Mouse (Mus musculus): ENCODE measurements at regions not wholly inside any gene's neighbourhood (a gene's known extent, or its start where the extent isn't known, plus 50 kb on each side); places are given as distances from the start of the nearest gene placed in this dataset.

DNA sequence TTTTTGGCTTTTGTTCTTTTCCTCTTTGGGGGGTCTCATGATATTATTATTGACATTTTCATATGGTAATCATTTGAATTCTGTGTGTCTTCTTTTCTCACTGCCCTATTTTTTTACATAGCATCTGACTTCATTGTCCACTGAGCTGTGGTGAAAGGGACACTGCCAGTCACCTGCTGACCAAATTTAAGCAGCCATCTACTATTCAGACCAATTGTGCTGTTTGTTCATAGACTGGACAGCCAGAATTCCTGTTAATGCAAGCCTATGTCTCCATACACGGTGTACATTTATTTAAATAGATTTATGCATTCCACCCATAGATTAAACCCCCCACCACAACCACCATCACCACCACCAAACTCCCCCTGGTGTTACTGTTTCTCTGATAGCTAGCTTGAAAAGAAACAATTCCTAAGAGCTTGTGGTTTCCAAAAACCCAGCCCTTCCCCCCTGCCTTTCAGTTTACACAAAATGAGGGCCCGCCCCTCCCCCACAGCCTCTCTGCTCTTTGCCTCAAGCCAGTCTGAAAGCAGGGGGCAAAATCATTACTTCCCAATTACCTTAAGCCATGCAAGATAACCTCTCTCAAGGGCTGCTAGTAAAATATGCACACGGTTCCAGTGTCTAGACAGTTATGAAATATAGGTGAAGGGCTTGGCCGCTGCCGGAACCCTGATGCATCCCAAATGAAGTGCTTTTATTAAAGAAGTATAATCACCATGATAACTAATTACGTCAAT, 390.8 kb upstream of the Cited2 start:
- H3K9me3 ChIP-seq (ENCODE audit: control insufficient read depth, low read length) = no peaks in the 10 kb centered on the region
- peak overlapping the region; percentile 40; the same call in 1 of the 2 replicates for H3K4me3 ChIP-seq (ENCODE audit: low read length)
- no peaks in the 10 kb centered on the region for H3K27me3 ChIP-seq (replicated peaks; ENCODE audit: control insufficient read depth, insufficient read depth, low read length)
- peak overlapping the region; percentile 62 for H3K4me2 ChIP-seq (ENCODE audit: low read length)
- WGBS = 16% methylated on average over 6 of the region's 6 CpGs
- H3K27ac ChIP-seq (ENCODE audit: low read depth, low read length) = peak overlapping the region; percentile 84
- H3K4me1 ChIP-seq (ENCODE audit: control insufficient read depth, insufficient read depth, low read depth, low read length) = peaks cover 23% of the 10 kb centered on the region
- peak; percentile 50 for ATAC-seq
- no peak overlapping the region; the same call in 1 of the 2 replicates for H3K9ac ChIP-seq (ENCODE audit: low read depth, low read length)
- no peaks in the 10 kb centered on the region for H3K36me3 ChIP-seq (ENCODE audit: control insufficient read depth, insufficient read depth, low read length)

DNA sequence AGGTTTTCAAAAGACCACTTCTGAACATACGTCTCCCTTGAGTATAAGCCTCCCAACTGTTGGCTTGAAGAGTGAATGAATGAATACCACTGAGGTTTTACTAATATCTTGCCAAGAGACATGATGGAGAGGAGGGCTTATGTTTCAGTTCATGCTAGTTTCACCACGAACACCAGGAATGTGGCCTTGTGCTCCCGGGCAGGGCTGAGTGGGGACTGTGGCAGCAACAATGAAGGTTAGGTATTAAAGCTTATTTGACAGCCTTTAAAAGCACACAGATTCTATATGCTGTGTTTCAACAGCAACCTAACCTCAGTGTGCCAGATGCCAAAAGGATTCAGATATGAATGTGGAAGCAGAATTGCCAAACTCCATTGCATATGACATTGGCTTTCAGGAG, 390.0 kb upstream of the Cited2 start:
- no peak overlapping the region; the same call in 1 of the 2 replicates for H3K9ac ChIP-seq (ENCODE audit: low read depth, low read length)
- H3K4me2 ChIP-seq (ENCODE audit: low read length) = no peak overlapping the region
- 34% methylated on average over 3 of the region's 3 CpGs for whole genome bisulfite sequencing
- no peaks in the 10 kb centered on the region for H3K36me3 ChIP-seq (ENCODE audit: control insufficient read depth, insufficient read depth, low read length)
- ATAC-seq = no peak
- H3K4me3 ChIP-seq (ENCODE audit: low read length) = no peak overlapping the region
- no peaks in the 10 kb centered on the region for H3K9me3 ChIP-seq (ENCODE audit: control insufficient read depth, low read length)
- H3K27me3 ChIP-seq (replicated peaks; ENCODE audit: control insufficient read depth, insufficient read depth, low read length) = no peaks in the 10 kb centered on the region
- H3K4me1 ChIP-seq (ENCODE audit: control insufficient read depth, insufficient read depth, low read depth, low read length) = peaks cover 23% of the 10 kb centered on the region
- H3K27ac ChIP-seq (ENCODE audit: low read depth, low read length) = peak overlapping the region; percentile 23; the same call in 1 of the 2 replicates

DNA sequence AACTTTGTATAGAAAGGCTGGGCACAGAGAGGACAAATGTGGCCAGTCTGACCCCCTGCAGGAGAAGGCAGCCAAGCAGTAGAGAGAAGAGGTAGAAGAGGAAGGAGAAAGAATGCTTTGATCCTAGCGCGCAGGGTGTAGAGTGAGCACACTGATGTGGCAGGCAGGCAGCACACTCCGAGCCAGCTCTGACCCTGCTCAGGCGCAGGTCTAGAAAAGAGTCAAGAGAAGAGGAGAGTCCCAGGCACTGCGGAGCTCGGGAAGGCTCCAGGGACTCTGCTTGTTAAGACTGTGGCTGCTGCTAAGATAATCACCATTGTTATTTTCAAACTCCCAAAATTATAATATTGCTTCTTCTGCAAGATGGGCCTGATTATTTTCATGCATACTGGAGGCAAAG, 389.3 kb upstream of the Cited2 start:
- Histone ChIP-seq H3K9ac (ENCODE audit: low read depth, low read length) (no peak overlapping the region), H3K27me3 (replicated peaks; ENCODE audit: control insufficient read depth, insufficient read depth, low read length) (no peaks in the 10 kb centered on the region), H3K9me3 (ENCODE audit: control insufficient read depth, low read length) (no peaks in the 10 kb centered on the region), H3K4me2 (ENCODE audit: low read length) (no peak overlapping the region), H3K4me3 (ENCODE audit: low read length) (no peak overlapping the region), H3K36me3 (ENCODE audit: control insufficient read depth, insufficient read depth, low read length) (no peaks in the 10 kb centered on the region), H3K4me1 (ENCODE audit: control insufficient read depth, insufficient read depth, low read depth, low read length) (peaks cover 23% of the 10 kb centered on the region), H3K27ac (ENCODE audit: low read depth, low read length) (no peak overlapping the region)
- 10% methylated on average over 6 of the region's 6 CpGs for WGBS
- no peak for ATAC-seq

DNA sequence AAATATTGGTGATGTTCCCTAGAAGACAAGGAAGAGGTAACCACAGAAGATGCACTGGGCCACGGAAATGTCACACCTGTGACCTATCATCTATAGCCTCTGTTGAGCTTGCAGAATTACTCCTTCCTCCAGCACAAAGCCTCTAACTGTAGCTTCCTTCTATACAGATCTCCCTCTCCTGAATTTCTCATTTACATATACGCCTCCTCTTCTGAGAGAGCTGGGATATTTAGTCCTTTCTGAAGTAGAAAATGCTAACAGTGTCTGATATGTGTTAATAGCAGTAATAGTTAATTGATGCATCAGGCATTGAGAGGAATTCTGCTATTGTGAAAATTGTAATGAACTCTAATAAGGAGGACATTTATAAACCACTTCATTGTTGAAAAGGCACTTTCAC, 385.8 kb upstream of the Cited2 start:
- Histone ChIP-seq H3K36me3 (ENCODE audit: control insufficient read depth, insufficient read depth, low read length) (no peaks in the 10 kb centered on the region), H3K27ac (ENCODE audit: low read depth, low read length) (no peak overlapping the region), H3K9ac (ENCODE audit: low read depth, low read length) (no peak overlapping the region), H3K27me3 (replicated peaks; ENCODE audit: control insufficient read depth, insufficient read depth, low read length) (no peaks in the 10 kb centered on the region), H3K9me3 (ENCODE audit: control insufficient read depth, low read length) (no peaks in the 10 kb centered on the region), H3K4me1 (ENCODE audit: control insufficient read depth, insufficient read depth, low read depth, low read length) (peaks cover 9% of the 10 kb centered on the region), H3K4me2 (ENCODE audit: low read length) (no peak overlapping the region), H3K4me3 (ENCODE audit: low read length) (no peak overlapping the region)
- ATAC-seq = no peak
- WGBS = 91% methylated on average over 2 of the region's 2 CpGs

DNA sequence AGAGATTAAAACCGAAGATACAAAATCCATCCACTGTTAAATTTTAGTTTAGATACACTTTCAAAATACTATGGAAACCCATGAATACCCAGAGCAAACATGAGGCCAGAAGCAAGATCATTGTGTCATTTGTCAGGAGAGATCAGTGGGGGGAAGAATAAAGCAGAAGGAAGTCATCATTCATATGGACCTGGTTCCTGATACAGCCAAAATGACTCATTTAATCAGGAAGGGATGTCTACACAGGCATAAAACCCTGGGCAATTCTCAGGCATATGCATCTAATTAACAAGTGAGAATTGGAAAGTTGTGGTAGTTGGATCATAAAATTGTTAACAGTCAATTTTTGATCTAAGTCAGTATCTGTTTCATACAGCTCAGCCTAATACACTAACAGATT, 379.2 kb upstream of the Cited2 start:
- Histone ChIP-seq H3K36me3 (ENCODE audit: control insufficient read depth, insufficient read depth, low read length) (no peaks in the 10 kb centered on the region), H3K4me2 (ENCODE audit: low read length) (no peak overlapping the region), H3K27me3 (replicated peaks; ENCODE audit: control insufficient read depth, insufficient read depth, low read length) (no peaks in the 10 kb centered on the region), H3K9ac (ENCODE audit: low read depth, low read length) (no peak overlapping the region), H3K4me1 (ENCODE audit: control insufficient read depth, insufficient read depth, low read depth, low read length) (no peaks in the 10 kb centered on the region), H3K9me3 (ENCODE audit: control insufficient read depth, low read length) (no peaks in the 10 kb centered on the region), H3K27ac (ENCODE audit: low read depth, low read length) (no peak overlapping the region), H3K4me3 (ENCODE audit: low read length) (no peak overlapping the region)
- WGBS = 92% methylated on average over 1 of the region's 1 CpGs
- ATAC-seq = no peak

DNA sequence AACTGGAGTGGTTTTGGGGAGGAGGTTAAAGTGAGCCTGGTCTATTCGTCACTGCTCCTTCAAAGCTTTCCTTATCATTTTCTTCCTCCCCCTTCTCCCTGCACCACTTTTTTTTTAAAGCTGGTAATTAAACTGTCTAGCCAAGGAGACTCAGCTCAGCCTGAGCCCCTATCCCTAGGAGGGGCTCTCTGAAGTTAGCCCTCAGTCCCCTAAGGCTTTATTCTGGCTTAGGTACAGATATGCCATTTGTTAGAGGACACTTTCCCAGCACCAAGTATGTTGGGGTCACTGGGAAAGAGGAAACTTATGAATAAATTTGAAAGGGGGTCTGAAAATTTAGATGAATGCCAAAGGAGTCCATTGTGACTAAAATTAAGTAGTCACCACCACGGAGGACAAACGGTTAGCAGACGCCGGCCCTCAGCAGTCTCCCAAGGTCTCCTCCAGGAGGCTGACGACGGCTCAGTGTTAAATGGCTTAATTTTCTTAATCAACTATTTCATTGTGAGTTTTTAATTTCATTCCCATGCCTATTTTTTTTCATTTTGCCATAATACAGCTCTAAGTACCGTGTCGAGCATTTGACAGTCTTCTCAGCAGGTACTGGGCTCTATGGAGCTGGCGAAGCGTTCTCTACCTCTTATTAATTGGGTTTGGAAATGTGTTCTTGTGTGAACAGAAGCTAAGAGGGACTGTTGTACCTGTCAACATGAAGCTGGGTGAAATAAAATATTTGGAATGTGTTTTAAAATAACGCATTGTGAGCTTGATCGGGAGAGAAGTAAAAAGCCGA, 370.6 kb upstream of the Cited2 start:
- Histone ChIP-seq H3K36me3 (ENCODE audit: control insufficient read depth, insufficient read depth, low read length) (no peaks in the 10 kb centered on the region), H3K27me3 (replicated peaks; ENCODE audit: control insufficient read depth, insufficient read depth, low read length) (no peaks in the 10 kb centered on the region), H3K27ac (ENCODE audit: low read depth, low read length) (no peak overlapping the region), H3K9ac (ENCODE audit: low read depth, low read length) (no peak overlapping the region), H3K4me1 (ENCODE audit: control insufficient read depth, insufficient read depth, low read depth, low read length) (peaks cover 4% of the 10 kb centered on the region), H3K4me2 (ENCODE audit: low read length) (no peak overlapping the region), H3K4me3 (ENCODE audit: low read length) (no peak overlapping the region), H3K9me3 (ENCODE audit: control insufficient read depth, low read length) (no peaks in the 10 kb centered on the region)
- ATAC-seq = peak; percentile 87
- 47% methylated on average over 14 of the region's 14 CpGs for WGBS

DNA sequence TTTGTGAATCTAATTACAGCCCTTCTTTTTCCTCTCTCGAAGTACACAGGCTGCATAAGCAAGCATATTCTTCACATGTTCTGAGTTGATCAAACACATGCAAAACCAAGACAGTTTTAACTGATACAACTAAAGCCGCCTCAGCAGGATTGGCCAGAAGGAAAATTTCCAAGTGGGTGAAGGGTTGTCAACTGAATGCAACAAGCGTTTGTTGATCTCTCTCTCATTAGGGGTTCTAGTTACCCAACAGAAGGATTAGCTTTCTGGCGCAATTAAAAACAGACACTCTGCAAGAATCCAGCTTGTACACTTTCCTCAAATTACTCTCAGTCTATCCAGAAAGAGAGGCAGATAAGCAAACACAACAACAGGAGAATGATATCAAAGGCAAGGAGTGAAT, 367.5 kb upstream of the Cited2 start:
- Histone ChIP-seq H3K27ac (ENCODE audit: low read depth, low read length) (no peak overlapping the region), H3K4me1 (ENCODE audit: control insufficient read depth, insufficient read depth, low read depth, low read length) (peaks cover 4% of the 10 kb centered on the region), H3K36me3 (ENCODE audit: control insufficient read depth, insufficient read depth, low read length) (no peaks in the 10 kb centered on the region), H3K4me2 (ENCODE audit: low read length) (no peak overlapping the region), H3K4me3 (ENCODE audit: low read length) (no peak overlapping the region), H3K27me3 (replicated peaks; ENCODE audit: control insufficient read depth, insufficient read depth, low read length) (no peaks in the 10 kb centered on the region), H3K9ac (ENCODE audit: low read depth, low read length) (no peak overlapping the region), H3K9me3 (ENCODE audit: control insufficient read depth, low read length) (no peaks in the 10 kb centered on the region)
- WGBS = 45% methylated on average over 4 of the region's 4 CpGs
- no peak for ATAC-seq

DNA sequence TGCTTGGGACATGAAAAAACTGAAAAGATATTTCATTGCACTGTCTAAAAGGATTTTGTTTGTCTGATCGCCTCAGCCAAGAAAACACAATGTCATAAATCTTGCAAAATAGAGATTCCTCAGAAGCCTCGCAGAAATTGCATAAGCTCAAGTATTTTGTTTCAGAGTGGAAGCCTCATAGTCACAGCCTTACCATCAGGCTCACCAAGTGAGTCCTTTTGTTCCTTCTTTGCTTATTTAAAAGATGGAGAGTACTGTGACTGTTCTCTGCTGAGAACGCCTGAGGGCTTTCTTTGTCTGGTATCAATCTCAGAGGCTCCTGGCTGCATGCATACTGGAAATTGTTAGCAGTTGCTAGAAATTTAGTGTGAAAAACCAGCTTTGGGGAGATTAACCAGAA, 367.0 kb upstream of the Cited2 start:
- no peaks in the 10 kb centered on the region for H3K9me3 ChIP-seq (ENCODE audit: control insufficient read depth, low read length)
- no peak overlapping the region for H3K4me3 ChIP-seq (ENCODE audit: low read length)
- 27% methylated on average over 3 of the region's 3 CpGs for WGBS
- H3K4me1 ChIP-seq (ENCODE audit: control insufficient read depth, insufficient read depth, low read depth, low read length) = peaks cover 4% of the 10 kb centered on the region
- H3K27me3 ChIP-seq (replicated peaks; ENCODE audit: control insufficient read depth, insufficient read depth, low read length) = no peaks in the 10 kb centered on the region
- no peak overlapping the region for H3K9ac ChIP-seq (ENCODE audit: low read depth, low read length)
- no peak for ATAC-seq
- no peak overlapping the region for H3K4me2 ChIP-seq (ENCODE audit: low read length)
- no peaks in the 10 kb centered on the region for H3K36me3 ChIP-seq (ENCODE audit: control insufficient read depth, insufficient read depth, low read length)
- H3K27ac ChIP-seq (ENCODE audit: low read depth, low read length) = no peak overlapping the region

DNA sequence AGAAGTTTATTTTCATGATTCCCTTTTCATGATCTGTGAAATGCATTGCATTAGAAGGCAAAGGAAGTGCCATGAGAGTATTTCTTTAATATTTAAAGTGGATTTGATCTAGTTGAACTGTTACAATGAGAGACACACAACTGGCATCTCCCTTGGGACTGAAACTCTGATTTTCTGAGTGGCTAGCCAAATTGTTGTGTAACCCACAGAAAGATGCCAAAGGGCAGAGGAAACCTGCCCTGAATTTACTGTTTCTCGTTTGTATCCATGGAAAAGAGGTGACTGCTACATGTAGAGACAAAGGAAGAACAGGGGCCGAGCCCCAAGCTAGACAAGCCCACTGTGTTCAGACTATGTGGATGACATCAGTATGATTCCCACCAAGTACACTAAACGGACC, 360.4 kb upstream of the Cited2 start:
- H3K4me2 ChIP-seq (ENCODE audit: low read length) = no peak overlapping the region

More for the DNA sequence above, 360.4 kb upstream of the Cited2 start:
- Histone ChIP-seq H3K36me3 (ENCODE audit: control insufficient read depth, insufficient read depth, low read length) (no peaks in the 10 kb centered on the region), H3K9ac (ENCODE audit: low read depth, low read length) (no peak overlapping the region), H3K27me3 (replicated peaks; ENCODE audit: control insufficient read depth, insufficient read depth, low read length) (no peaks in the 10 kb centered on the region), H3K4me3 (ENCODE audit: low read length) (no peak overlapping the region), H3K27ac (ENCODE audit: low read depth, low read length) (no peak overlapping the region), H3K4me1 (ENCODE audit: control insufficient read depth, insufficient read depth, low read depth, low read length) (no peaks in the 10 kb centered on the region), H3K9me3 (ENCODE audit: control insufficient read depth, low read length) (no peaks in the 10 kb centered on the region)
- no peak for ATAC-seq
- 60% methylated on average over 3 of the region's 3 CpGs for WGBS

Data from hindbrain, embryonic 16.5 days (tissue).